Mouse (Mus musculus) frontal cortex, adult 2 months (tissue): ENCODE measurements around the gene Pabpc1l. TPM values are rescaled to one million over a fixed set of nuclear protein-coding genes. Genes with fewer than 3 reads are reported as not detected.

Source experiments
- DNase-seq, 2 experiments: peaks; one replicate each; pipeline ENCODE4 v3.0.0; 2022; ENCODE audit warnings: low spot score in 1 of 2; ENCODE audit errors: extremely low spot score in 1 of 2
- polyA plus RNA-seq: library from polyadenylated mRNA; depleted of rRNA; stranded (reverse); fragments of >200 nt; gene quantifications from 2 replicates; pipeline ENCODE4 v1.2.3, GENCODE M21; 2012; rRNA removed

The Pabpc1l gene
- polyA plus RNA-seq, 1 experiment, result 2.1 TPM

DNA sequence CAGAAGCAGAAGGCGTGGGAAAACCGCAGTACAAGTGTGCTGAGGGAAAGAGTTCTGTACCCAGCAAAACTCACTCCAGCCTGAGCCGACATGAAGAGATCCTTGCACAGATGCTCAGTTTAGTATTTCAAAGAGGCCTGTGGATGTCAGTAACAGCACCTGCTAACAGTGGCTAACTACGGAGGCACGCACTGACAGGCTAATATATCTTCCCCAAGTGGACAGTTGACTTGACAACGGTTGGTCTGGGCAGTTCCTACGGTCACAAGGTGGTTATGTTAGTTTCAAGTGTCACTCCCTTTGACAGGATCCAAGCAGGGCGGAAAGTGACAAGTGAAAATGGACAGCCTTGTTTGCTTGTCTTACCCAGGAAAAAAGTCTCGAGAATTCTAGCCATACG is 56.9 kb downstream of the Pabpc1l start:
- no peak for DNase-seq

DNA sequence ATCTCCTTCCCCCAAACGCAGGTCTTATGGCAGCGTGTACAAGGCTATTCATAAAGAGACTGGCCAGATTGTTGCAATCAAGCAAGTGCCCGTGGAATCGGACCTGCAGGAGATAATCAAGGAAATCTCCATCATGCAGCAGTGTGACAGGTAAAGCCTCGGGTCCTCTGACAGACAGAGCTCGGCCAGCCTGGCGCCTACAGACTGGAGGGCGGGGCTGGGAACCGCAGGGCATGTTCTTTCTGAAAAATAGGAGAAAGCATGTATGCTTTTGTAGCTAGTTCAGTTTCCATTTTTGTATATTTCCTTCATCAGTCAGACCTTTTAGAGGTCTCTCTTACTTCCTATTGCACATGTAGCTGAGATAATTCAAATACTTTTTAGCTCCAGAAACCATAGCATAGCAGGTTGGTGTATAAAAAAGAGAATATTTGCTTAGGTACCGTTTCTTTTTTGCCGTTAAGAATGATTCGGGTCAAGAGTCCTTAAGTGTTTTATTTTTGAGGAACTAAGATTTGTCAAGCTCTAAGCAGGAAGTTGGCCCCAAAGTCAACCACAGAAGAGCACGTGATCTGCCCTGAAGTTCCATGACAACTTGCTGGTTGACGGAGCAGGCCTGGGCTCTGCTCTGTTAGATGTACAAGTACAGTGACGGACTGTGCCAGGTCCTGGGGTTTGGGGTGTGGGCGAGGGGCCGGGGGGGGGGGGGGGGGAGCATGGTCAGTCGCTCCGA is 58.5 kb downstream of the Pabpc1l start:
- DNase-seq, result no peak

DNA sequence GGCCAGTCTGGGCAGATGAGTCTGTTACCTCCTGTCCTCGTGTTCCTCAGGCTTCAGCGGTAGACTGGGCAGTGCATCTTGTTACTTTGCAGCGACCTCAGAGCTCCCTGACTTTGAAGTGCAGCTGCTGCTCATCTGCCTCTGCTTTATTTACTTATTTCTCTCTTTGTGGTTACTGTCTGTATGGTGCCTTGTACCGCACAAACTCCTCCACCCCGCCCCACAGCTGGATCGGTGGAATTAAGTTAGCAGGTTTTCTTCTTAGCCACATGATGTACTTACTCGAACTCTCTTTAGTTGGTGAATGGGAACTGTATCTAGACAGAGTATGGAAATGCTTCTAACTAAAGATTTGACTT is 59.1 kb downstream of the Pabpc1l start:
- DNase-seq, result no peak

DNA sequence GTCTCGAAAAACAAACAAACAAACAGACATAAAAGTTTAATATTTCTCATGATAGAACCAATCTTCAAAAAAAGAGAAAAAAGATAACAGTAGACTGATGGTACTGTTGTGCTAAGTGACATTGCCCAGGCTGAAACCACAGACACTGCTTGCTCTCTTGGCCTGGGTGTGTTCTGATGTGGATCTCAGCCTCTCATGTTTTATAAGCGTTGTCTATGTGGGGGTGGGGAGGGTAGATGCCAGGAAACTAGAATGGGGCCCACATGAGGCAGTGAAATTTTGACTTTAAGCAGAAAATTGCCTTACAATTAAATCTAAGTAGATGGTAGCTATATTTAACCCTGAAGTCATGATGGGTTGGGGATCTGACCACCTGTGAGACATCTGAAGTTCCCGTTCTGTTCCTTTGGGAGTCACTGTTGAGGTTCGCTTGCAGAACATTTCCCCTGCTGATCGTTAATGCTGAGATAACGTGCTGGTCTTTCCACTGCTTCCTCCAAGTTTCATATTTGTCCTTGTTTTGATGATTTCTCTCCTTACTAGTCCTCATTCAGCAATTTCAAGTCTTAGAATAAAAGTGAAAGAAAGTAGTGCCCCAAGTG is 62.3 kb downstream of the Pabpc1l start:
- DNase-seq, result no peak

DNA sequence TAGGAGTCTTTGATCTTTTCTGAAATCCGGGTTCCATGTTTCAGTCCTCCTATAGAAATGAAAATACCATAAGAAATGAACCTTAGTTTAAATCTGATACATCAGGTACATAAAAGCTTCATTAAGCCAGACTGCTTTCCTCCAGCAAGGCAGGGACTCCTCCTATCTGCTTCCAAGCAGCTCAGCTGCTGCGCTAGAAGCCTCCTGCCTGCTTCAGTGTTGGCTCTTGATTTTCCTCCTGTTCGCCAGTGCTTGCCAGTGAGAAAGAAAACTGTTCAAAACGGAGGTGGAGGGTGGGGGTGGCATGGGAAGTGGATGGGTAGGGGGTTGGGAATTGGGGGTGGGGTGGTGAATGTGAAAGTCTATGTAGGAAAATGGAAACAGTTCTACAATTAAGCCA is 64.3 kb downstream of the Pabpc1l start:
- DNase-seq, result no peak

DNA sequence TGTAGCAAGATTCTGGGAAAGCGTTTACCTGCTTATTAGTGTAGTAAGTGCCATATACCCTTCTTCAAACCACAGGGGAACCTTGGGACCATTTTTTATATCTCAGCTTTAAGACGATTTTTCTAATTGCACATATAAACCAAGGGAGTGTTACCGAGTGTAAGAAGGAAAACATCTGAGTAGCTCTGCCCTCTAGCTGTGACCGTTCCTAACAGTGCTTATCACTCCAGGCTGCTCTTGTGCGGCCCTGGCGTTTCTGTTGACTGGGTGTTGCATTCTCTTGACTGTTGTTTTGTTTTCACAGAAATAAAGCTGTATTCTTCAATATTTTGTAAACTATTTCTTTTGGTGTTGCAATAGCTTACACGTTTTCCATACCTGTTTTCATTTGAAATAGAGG is 68.9 kb downstream of the Pabpc1l start:
- no peak for DNase-seq

DNA sequence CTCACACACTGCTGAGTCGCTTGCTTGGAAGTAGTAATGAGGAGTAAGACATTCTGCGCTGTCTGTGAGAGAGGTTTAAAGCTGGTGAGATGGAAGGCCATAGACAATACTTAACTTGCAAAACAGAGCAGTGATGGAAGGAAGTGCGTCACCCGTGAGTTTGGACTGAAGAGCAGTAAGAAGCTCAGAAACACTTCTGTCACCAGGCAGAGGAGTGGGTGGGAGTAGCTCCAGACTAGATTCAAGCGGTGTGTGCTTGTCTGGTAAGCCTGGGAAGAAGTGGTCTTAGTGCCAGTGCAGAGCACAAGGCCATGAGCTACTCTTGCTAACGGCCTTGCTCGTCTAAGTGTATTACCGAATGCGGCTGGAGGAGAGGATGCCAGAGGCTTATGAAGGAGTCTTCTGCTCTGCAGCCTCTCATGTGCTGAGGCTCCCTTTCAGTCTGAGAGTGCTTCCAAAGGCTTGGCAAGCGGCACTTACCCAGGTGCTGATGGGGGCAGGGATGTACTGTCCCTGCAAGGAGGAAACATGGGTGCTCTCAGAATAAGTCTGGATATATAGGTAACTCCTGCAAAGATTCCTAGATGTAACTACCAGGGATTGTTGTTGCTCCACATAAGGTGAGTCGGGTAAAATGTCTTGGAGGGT is 73.5 kb downstream of the Pabpc1l start:
- DNase-seq, result peak in 1 of 2 experiments; percentile 53

Other genes starting within 250 kb of the Pabpc1l start
- gene Ccn5, start 204.6 kb upstream of the Pabpc1l start, polyA plus RNA-seq, result 0.14 and 0.15 TPM in 2 replicates
- 7.3 TPM in 2 replicates for gene Kcnk15, start 171.8 kb upstream of the Pabpc1l start, polyA plus RNA-seq
- 28.5 and 32.3 TPM in 2 replicates for gene Rims4, start 106.8 kb upstream of the Pabpc1l start, polyA plus RNA-seq
- 291 and 293 TPM in 2 replicates for gene Ywhab, start 30.5 kb upstream of the Pabpc1l start, polyA plus RNA-seq
- gene Stk4, start 44.9 kb downstream of the Pabpc1l start, polyA plus RNA-seq, result 19.8 and 21.3 TPM in 2 replicates
- 82.4 and 90.4 TPM in 2 replicates for gene Tomm34, start 45.7 kb downstream of the Pabpc1l start, polyA plus RNA-seq
- gene Kcns1, start 145.7 kb downstream of the Pabpc1l start, polyA plus RNA-seq, result 4.9 and 7.1 TPM in 2 replicates
- not detected in 2 replicates for gene Wfdc5, start 157.3 kb downstream of the Pabpc1l start, polyA plus RNA-seq
- not detected in 2 replicates for gene Wfdc12, start 165.2 kb downstream of the Pabpc1l start, polyA plus RNA-seq
- not detected in 2 replicates for gene Wfdc15a, start 174.7 kb downstream of the Pabpc1l start, polyA plus RNA-seq
- gene Wfdc15b, start 196.2 kb downstream of the Pabpc1l start, polyA plus RNA-seq, result 0.38 TPM in 1 of 2 replicates, not detected in the other
- gene Svs2, start 213.0 kb downstream of the Pabpc1l start, polyA plus RNA-seq, result not detected in 2 replicates
- not detected in 2 replicates for gene Svs3b, start 231.2 kb downstream of the Pabpc1l start, polyA plus RNA-seq